Comparison of ENCODE assay signal across 14 mouse cellular contexts in the genomic region with DNA sequence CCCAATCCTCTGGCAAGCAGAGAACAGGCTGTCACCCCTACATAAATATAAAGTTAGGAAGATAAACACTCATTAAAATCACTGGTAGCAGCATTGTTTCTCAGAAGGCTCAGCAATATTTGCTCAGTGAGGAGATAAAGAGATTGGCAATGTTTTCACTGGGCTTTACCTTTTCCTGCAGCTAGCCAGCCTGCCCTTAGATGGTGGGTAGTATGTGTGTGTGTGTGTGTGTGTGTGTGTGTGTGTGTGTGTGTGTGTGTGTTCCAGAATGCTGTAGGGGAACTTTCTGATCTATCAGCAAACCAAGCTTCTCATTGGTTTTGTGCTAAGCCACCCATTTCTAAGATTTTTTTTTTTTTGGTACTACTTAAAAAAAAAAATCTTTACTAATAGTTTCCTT.
"Had no signal": no experiment of that assay in that cellular context is flagged by ENCODE, and none has a peak within 500 bp of the region (broad histone marks: within the 10 kb centered on the region; RNA-seq: fewer than 3 reads in every experiment).

No protein-coding gene starts in this region.

- H3K36me3 ChIP-seq: liver, embryonic 12.5 days; midbrain, embryonic 13.5 days; midbrain, embryonic 15.5 days; neural tube, embryonic 12.5 days had no signal

- H3K27ac ChIP-seq: liver, embryonic 12.5 days; liver, embryonic 14.5 days; macrophage; midbrain, embryonic 13.5 days; midbrain, embryonic 15.5 days; neural tube, embryonic 12.5 days had no signal

- H3K4me1 ChIP-seq: liver, embryonic 12.5 days; midbrain, embryonic 13.5 days; midbrain, embryonic 15.5 days; neural tube, embryonic 12.5 days had no signal

- H3K4me2 ChIP-seq: liver, embryonic 12.5 days; lung, embryonic 14.5 days; midbrain, embryonic 11.5 days; midbrain, embryonic 13.5 days; midbrain, embryonic 15.5 days; neural tube, embryonic 12.5 days had no signal

- H3K27me3 ChIP-seq: liver, embryonic 12.5 days; midbrain, embryonic 15.5 days; neural tube, embryonic 12.5 days had no signal

- DNase-seq: lung, embryonic 14.5 days; lung, postnatal 14 days; lung, postnatal 36 days; right cerebral cortex, postnatal 14 days; thymus, adult 2 months; thymus, postnatal 36 days had no signal

- H3K9me3 ChIP-seq: liver, embryonic 12.5 days; megakaryocyte, embryonic 14.5 days; midbrain, embryonic 13.5 days; midbrain, embryonic 15.5 days; neural tube, embryonic 12.5 days had no signal

- H3K9ac ChIP-seq: liver, embryonic 12.5 days; liver, embryonic 14.5 days; lung, embryonic 14.5 days; midbrain, embryonic 13.5 days; midbrain, embryonic 15.5 days; neural tube, embryonic 12.5 days had no signal

- ATAC-seq: liver, embryonic 12.5 days; midbrain, embryonic 13.5 days; midbrain, embryonic 15.5 days had no signal

- H3K4me3 ChIP-seq: liver, embryonic 12.5 days; megakaryocyte, embryonic 14.5 days; midbrain, embryonic 13.5 days; midbrain, embryonic 15.5 days; neural tube, embryonic 12.5 days had no signal
